Mouse (Mus musculus): ENCODE measurements at regions not wholly inside any gene's neighbourhood (a gene's known extent, or its start where the extent isn't known, plus 50 kb on each side); places are given as distances from the start of the nearest gene placed in this dataset.

DNA sequence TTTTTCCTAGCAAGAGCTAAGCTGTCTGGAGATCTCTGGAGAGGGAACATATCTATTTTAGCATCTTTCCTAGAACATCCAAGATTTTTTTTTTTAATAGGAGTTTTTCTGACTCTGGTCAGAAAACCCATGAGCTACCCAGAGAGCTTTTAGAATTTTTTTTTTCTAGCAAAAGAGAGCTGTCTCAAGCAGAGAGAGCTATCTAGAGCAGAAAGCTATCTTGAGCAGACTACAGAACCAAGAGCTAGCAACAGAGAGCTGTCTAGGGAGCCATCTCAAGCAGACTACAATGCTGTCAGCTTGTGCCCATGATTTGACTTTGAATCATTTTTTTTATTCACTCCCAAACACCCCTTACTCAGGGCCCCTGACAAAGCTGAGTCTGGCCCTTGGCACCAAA, 112.5 kb downstream of the Mbip start:
- TF ChIP-seq CTCF (IDR thresholded peaks at IDR 0.05; ENCODE audit: control insufficient read depth, insufficient read depth, low read length) (no peak), POLR2A (IDR thresholded peaks at IDR 0.05; ENCODE audit: borderline replicate concordance, control insufficient read depth, low read depth, low read length) (no peak)

Data from bone marrow, adult 2 months (tissue).